Mouse (Mus musculus): ENCODE data around the gene Ppp4r3a. TPM values are rescaled to one million over a fixed set of nuclear protein-coding genes. Genes with fewer than 3 reads are reported as not detected.
"Not testable (repeated sequence)": the region's sequence is repeated elsewhere in the genome, so short reads cannot be mapped to it uniquely, and the experiment has no call there.

The Ppp4r3a gene
- 10 to 100 TPM; 23.5 to 25.3 TPM for total RNA-seq (2021)

- peak; percentile 94 for DNase-seq (ENCODE audit: low spot score)
- intact Hi-C loops (cut with DNase I): no loop called here
Observed at GRCm38 (mm10) chr12:101083076-101083838, at the start of gene Ppp4r3a. TSS of gene Ppp4r3a (minus strand) at chr12:101083702.

- DNase-seq (ENCODE audit: low spot score): no peak
- intact Hi-C loops (cut with DNase I): loop anchor here (5.0 to 10.0 kb wide), 3 partner anchors 482 to 834 kb away; partner anchors contain the start of gene Atxn3
Observed at GRCm38 (mm10) chr12:101123013-101123412, 39.5 kb upstream of the Ppp4r3a start.

- not testable (repeated sequence) for DNase-seq (ENCODE audit: low spot score)
- intact Hi-C loops (cut with DNase I): loop anchor here (5.0 to 10.0 kb wide), 3 partner anchors 483 to 835 kb away; partner anchors contain the start of gene Atxn3
Observed at GRCm38 (mm10) chr12:101122066-101122465, 38.6 kb upstream of the Ppp4r3a start.

- intact Hi-C loops (cut with DNase I); DNase-seq (ENCODE audit: low spot score): not testable (repeated sequence)
Observed at GRCm38 (mm10) chr12:101109794-101110585, 26.5 kb upstream of the Ppp4r3a start.

GRCm38 (mm10) chr12:101107722-101108121 is 24.2 kb upstream of the Ppp4r3a start:
- no peak for DNase-seq (ENCODE audit: low spot score)
- intact Hi-C loops (cut with DNase I): no loop called here

GRCm38 (mm10) chr12:101105571-101105970 is 22.1 kb upstream of the Ppp4r3a start:
- no peak for DNase-seq (ENCODE audit: low spot score)
- intact Hi-C loops (cut with DNase I): no loop called here

GRCm38 (mm10) chr12:101102648-101103047 is 19.1 kb upstream of the Ppp4r3a start:
- no peak for DNase-seq (ENCODE audit: low spot score)
- intact Hi-C loops (cut with DNase I): no loop called here

GRCm38 (mm10) chr12:101093678-101094077 is 10.2 kb upstream of the Ppp4r3a start:
- intact Hi-C loops (cut with DNase I); DNase-seq (ENCODE audit: low spot score): not testable (repeated sequence)

GRCm38 (mm10) chr12:101089955-101090354 is 6.5 kb upstream of the Ppp4r3a start:
- DNase-seq (ENCODE audit: low spot score): no peak
- intact Hi-C loops (cut with DNase I): no loop called here

GRCm38 (mm10) chr12:101087406-101087805 is 3.9 kb upstream of the Ppp4r3a start:
- intact Hi-C loops (cut with DNase I): no loop called here
- no peak for DNase-seq (ENCODE audit: low spot score)

- no peak for DNase-seq (ENCODE audit: low spot score)
- intact Hi-C loops (cut with DNase I): no loop called here
Observed at GRCm38 (mm10) chr12:101084881-101085666, 1.6 kb upstream of the Ppp4r3a start.

- DNase-seq (ENCODE audit: low spot score): no peak
- intact Hi-C loops (cut with DNase I): no loop called here
Observed at GRCm38 (mm10) chr12:101084237-101084636, 735 bp upstream of the Ppp4r3a start.

- DNase-seq (ENCODE audit: low spot score): no peak
- intact Hi-C loops (cut with DNase I): no loop called here
Observed at GRCm38 (mm10) chr12:101083839-101084195, 315 bp upstream of the Ppp4r3a start.

- intact Hi-C loops (cut with DNase I): no loop called here
Observed at GRCm38 (mm10) chr12:101082296-101083075, 1.0 kb downstream of the Ppp4r3a start.

GRCm38 (mm10) chr12:101077955-101078354 is 5.5 kb downstream of the Ppp4r3a start:
- DNase-seq (ENCODE audit: low spot score): no peak
- intact Hi-C loops (cut with DNase I): no loop called here

More at GRCm38 (mm10) chr12:101082296-101083075, 1.0 kb downstream of the Ppp4r3a start:
- DNase-seq (ENCODE audit: low spot score): peak; percentile 30

- DNase-seq (ENCODE audit: low spot score): no peak
- intact Hi-C loops (cut with DNase I): no loop called here
Observed at GRCm38 (mm10) chr12:101075433-101075832, 8.1 kb downstream of the Ppp4r3a start.

- intact Hi-C loops (cut with DNase I): no loop called here
- no peak for DNase-seq (ENCODE audit: low spot score)
Observed at GRCm38 (mm10) chr12:101074821-101075429, 8.6 kb downstream of the Ppp4r3a start.

- intact Hi-C loops (cut with DNase I): no loop called here
- no peak for DNase-seq (ENCODE audit: low spot score)
Observed at GRCm38 (mm10) chr12:101069813-101070212, 13.7 kb downstream of the Ppp4r3a start.

- no peak for DNase-seq (ENCODE audit: low spot score)
- intact Hi-C loops (cut with DNase I): no loop called here
Observed at GRCm38 (mm10) chr12:101066329-101066728, 17.2 kb downstream of the Ppp4r3a start.

All from heart, postnatal 25 days (tissue).